Mouse (Mus musculus) lung, embryonic 14.5 days (tissue): Measurements from ENCODE around the gene Las1l. TPM values are rescaled to one million over a fixed set of nuclear protein-coding genes. Genes with fewer than 3 reads are reported as not detected.

Source experiments
- ATAC-seq: fragments of 200-750 bp; cut with Nextera tagmentation; 2 replicates; pipeline ENCODE4 v1.8.0; 2017; ENCODE audit warnings: mild to moderate bottlenecking, moderate TSS enrichment, moderate library complexity; ENCODE audit not compliant: insufficient read depth
- DNase-seq: peaks from one replicate; pipeline ENCODE4 v3.0.0-alpha.2; 2015
- H3K27ac ChIP-seq: fragments of 300-500 bp; sonication (generic); 2 replicates; pipeline ENCODE4 v1.5.1; 2014; ENCODE audit warnings: low read depth, mild to moderate bottlenecking, moderate library complexity
- H3K27me3 ChIP-seq: fragments of 300-500 bp; sonication (generic); 2 replicates; pipeline ENCODE4 v1.6.1; 2014; ENCODE audit warnings: low read length, control low read depth; ENCODE audit not compliant: insufficient read depth
- H3K36me3 ChIP-seq: fragments of 300-500 bp; sonication (generic); 2 replicates; pipeline ENCODE4 v1.6.1; 2014; ENCODE audit warnings: control low read depth; ENCODE audit not compliant: insufficient read depth
- H3K4me1 ChIP-seq: fragments of 300-500 bp; sonication (generic); 2 replicates; pipeline ENCODE4 v1.6.1; 2014; ENCODE audit warnings: antibody characterized with exemption, control low read depth; ENCODE audit not compliant: insufficient read depth
- H3K4me2 ChIP-seq: fragments of 300-500 bp; sonication (generic); 2 replicates; pipeline ENCODE4 v1.6.1; 2014; ENCODE audit warnings: mild to moderate bottlenecking
- H3K4me3 ChIP-seq: fragments of 300-500 bp; sonication (generic); 2 replicates; pipeline ENCODE4 v1.5.1; 2014; ENCODE audit warnings: low read depth, low read length
- H3K9ac ChIP-seq: fragments of 300-500 bp; sonication (generic); 2 replicates; pipeline ENCODE4 v1.6.1; 2014
- H3K9me3 ChIP-seq: fragments of 300-500 bp; sonication (generic); 2 replicates; pipeline ENCODE4 v1.6.1; 2016; ENCODE audit warnings: low read depth, low read length, control low read depth
- CTCF ChIP-seq: IDR thresholded peaks from 2 replicates; pipeline ENCODE4 v1.5.1; 2016; ENCODE audit warnings: antibody characterized with exemption, low read depth
- WGBS: fragments of 180-500 bp; shearing (Covaris S2); extraction: QIAGEN DNeasy Blood & Tissue Kit; methylation state at CpG from one replicate; pipeline ENCODE4 v1.1.7; 2014; 5-methylcytosine and 5-hydroxymethylcytosine counted together
- polyA plus RNA-seq: library from polyadenylated mRNA; unstranded; fragments of >200 nt; fragmentation: Nextera tagmentation; extraction: Ambion mirVana; gene quantifications from 2 replicates; pipeline ENCODE4 v1.2.1, GENCODE M21; 2014

Las1l gene
- 36.8 and 43.6 TPM in 2 replicates for polyA plus RNA-seq

DNA sequence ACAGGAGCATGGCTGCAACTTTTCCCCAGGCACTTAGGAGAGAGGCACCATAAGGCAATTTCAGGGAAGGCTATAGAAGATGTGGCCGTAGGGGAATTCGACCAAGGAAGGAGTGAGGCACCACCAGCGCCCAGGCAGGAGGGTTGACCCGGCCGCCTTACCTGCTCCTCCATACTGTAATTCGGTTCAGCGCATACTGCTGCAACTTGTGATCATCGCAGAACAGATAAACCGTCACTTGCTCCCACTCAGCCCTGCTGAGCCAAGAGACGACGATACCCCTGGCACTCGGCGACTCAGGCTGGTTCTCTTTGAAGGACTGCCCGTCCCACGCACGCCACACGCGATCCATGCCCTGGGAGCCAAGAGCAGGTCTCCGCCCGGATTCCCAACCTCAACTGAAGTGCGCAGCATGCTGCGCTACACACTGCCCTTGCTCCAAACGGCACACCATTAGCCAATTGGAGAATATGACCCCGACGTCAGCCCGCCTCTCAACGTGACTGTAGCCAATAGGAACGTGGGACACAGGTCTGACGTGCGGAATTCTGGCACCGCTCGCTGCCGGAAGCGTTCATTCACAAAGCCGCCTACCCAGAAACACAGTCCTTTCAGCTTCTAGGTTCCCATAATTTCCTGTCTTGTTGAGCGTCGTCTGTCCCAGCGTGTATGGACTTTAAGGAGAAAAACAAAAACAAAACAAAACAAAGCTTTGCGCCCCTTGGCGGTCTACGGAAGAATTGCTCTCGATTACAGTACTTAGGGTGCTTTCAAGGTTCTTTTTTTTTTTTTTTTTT, at the start of gene Las1l:
Las1l (minus strand) TSS at position 466 of the 797 bp plus-strand sequence.
- peak within 1 kb of the TSS; percentile 53 for H3K4me3 ChIP-seq
- 16% methylated on average over 42 of the region's 42 CpGs for WGBS
- no peak within 1 kb of the TSS for H3K27ac ChIP-seq
- H3K27me3 ChIP-seq = no peaks in the 10 kb centered on the region
- no peaks in the 10 kb centered on the region for H3K4me1 ChIP-seq
- H3K4me2 ChIP-seq = peak within 1 kb of the TSS; percentile 67
- no peaks in the 10 kb centered on the region for H3K36me3 ChIP-seq
- H3K9me3 ChIP-seq = no peaks in the 10 kb centered on the region
- H3K9ac ChIP-seq = peak within 1 kb of the TSS; percentile 60
- peak; percentile 100 for ATAC-seq
- TF ChIP-seq CTCF = peak; percentile 24; the same call in 1 of the 2 replicates
- DNase-seq = peak; percentile 94

DNA sequence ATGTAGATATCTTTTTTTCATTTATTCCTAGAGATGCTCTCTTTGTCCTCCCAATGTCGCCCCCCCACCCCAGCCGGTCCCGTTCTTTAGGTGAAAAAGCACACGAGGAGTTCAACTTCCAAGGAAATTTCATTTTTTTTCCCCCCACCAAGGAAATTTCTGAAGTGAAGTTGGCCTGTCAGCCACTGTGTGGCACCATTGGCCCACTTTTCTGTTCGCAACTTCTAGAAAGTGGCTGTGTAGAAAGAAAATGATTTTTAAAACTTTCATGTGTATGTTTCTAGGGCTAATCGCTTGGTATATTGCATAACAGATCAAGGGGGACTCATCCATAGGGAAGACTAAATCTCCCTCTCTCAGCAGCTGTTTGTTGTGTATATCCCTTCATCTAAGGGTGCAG, 49.6 kb upstream of the Las1l start:
- H3K4me2 ChIP-seq = no peak overlapping the region
- no peaks in the 10 kb centered on the region for H3K9me3 ChIP-seq
- H3K4me3 ChIP-seq = no peak overlapping the region
- TF ChIP-seq CTCF = peak; percentile 25; the same call in 1 of the 2 replicates
- H3K27me3 ChIP-seq = no peaks in the 10 kb centered on the region
- DNase-seq = peak; percentile 33
- 60% methylated on average over 6 of the region's 6 CpGs for WGBS
- no peak for ATAC-seq
- H3K9ac ChIP-seq = no peak overlapping the region
- H3K36me3 ChIP-seq = no peaks in the 10 kb centered on the region
- H3K4me1 ChIP-seq = no peaks in the 10 kb centered on the region
- H3K27ac ChIP-seq = no peak overlapping the region

DNA sequence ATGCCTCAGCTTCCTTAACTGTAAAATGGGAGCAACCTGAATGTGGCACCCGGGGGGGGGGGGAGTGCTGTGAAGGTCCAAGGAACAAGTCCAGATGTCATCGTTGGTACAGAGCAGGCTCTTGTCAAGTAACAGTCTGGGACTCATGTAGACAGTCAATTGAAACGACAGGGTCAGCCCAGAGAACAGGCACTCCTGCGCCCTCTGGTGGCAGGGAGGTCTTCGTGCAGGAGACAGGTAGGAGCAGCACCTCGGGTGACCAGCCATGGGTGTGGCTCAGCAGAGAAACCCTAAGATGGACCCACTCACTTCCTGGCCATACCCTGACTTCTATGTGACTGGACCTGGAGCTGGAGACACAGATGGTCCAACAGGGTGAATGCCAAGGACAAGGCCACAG, 42.8 kb upstream of the Las1l start:
- 76% methylated on average over 6 of the region's 6 CpGs for whole genome bisulfite sequencing
- DNase-seq = no peak
- Histone ChIP-seq H3K4me1 (no peaks in the 10 kb centered on the region), H3K9ac (no peak overlapping the region), H3K4me2 (no peak overlapping the region), H3K27me3 (no peaks in the 10 kb centered on the region), H3K36me3 (no peaks in the 10 kb centered on the region), H3K9me3 (no peaks in the 10 kb centered on the region), H3K4me3 (no peak overlapping the region), H3K27ac (no peak overlapping the region)
- TF ChIP-seq CTCF = peak; percentile 41
- no peak for ATAC-seq

DNA sequence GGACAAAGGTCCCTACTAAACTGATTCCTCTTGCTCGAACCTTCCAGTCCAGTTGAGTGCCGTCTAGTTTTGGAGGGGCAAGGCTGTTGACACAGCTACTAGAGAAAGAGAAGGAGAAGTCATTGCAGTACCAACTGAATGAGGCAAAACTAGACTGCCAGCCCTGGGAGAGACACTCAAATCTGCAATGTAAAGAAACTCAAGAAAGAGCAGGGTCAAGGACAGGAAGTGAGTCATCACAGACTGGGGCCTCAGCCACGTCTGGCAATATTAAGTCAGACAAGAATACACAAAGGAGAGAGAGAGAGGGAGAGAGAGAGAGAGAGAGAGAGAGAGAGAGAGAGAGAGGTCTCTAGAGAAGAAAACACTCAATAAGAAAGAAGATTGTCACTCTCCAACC, 36.4 kb upstream of the Las1l start:
- Histone ChIP-seq H3K4me1 (no peaks in the 10 kb centered on the region), H3K36me3 (no peaks in the 10 kb centered on the region), H3K4me2 (no peak overlapping the region), H3K9ac (no peak overlapping the region), H3K27me3 (no peaks in the 10 kb centered on the region), H3K27ac (no peak overlapping the region), H3K9me3 (no peaks in the 10 kb centered on the region), H3K4me3 (no peak overlapping the region)
- ATAC-seq = no peak
- 46% methylated on average over 3 of the region's 3 CpGs for WGBS
- TF ChIP-seq CTCF = no peak
- peak; percentile 5 for DNase-seq

DNA sequence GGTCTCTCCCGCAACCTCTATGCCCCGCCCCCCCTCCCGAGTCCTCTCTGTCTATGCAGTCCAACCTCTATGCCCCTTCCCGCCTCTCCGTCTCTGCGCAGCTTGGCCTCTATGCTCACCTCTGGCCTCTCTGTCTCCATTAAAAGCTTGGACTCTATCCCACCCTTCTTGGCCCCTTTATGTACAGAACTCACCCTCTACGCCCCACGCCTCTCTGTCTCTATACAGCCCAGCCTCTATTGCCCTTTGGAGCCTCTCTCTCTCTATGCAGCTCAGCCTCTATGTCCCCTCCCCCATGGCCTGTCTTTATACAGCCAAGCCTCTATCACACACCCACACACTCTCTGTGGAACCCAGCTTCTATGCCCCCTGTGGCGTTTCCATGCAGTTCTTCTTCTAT, 13.2 kb upstream of the Las1l start:
- ATAC-seq (no peak), DNase-seq (no peak)
- no peaks in the 10 kb centered on the region for H3K4me1 ChIP-seq
- TF ChIP-seq CTCF = no peak
- no peak overlapping the region for H3K9ac ChIP-seq
- H3K36me3 ChIP-seq = no peaks in the 10 kb centered on the region
- H3K9me3 ChIP-seq = no peaks in the 10 kb centered on the region
- H3K4me3 ChIP-seq = no peak overlapping the region
- H3K4me2 ChIP-seq = no peak overlapping the region
- 95% methylated on average over 6 of the region's 9 CpGs for whole genome bisulfite sequencing
- H3K27ac ChIP-seq = no peak overlapping the region
- H3K27me3 ChIP-seq = no peaks in the 10 kb centered on the region

DNA sequence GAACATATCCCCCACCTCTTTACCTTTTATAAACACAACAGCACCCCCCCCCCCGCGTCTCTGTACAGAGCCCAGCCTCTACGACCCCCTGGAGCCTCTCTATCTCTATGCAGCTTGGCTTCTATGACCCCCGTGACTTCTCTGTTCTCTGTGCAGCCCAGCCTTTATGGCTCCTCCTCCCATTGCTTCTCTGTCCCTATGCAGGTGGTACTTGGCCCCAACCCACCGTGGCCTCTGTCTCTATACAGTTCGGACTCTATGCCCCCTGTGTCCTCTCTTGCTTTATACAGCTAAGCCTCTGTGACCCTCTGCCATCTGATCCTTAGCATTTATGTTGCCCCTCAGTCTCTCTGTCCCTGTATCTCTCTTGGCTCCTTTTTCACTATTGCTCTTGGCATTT, 12.4 kb upstream of the Las1l start:
- H3K9ac ChIP-seq = no peak overlapping the region
- H3K27ac ChIP-seq = no peak overlapping the region
- H3K4me3 ChIP-seq = no peak overlapping the region
- DNase-seq = no peak
- H3K9me3 ChIP-seq = no peaks in the 10 kb centered on the region
- no peaks in the 10 kb centered on the region for H3K27me3 ChIP-seq
- H3K4me2 ChIP-seq = no peak overlapping the region; the same call in 1 of the 2 replicates
- H3K4me1 ChIP-seq = no peaks in the 10 kb centered on the region
- H3K36me3 ChIP-seq = no peaks in the 10 kb centered on the region
- TF ChIP-seq CTCF = no peak
- WGBS = 33% methylated on average over 6 of the region's 6 CpGs
- ATAC-seq = no peak

DNA sequence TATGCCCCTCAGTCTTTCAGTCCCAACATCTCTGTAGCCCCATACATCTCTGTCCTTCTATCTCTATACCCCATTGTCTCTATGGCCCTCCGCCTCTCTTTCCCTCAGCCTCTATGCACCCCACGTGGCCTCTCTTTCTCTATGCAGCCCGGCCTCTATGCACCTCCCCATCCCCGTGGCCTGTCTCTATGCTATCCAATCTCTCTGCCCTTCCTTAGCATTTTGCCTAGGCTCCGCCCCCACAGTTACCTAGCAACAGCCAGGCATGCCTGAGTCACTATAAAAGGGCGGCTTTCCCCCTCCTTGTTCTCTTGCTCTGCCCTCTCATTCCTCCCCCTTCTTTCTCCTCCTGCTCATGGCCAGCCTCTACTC, 11.8 kb upstream of the Las1l start:
- Histone ChIP-seq H3K9ac (peak overlapping the region; percentile 49), H3K4me1 (no peaks in the 10 kb centered on the region), H3K9me3 (no peaks in the 10 kb centered on the region), H3K27me3 (no peaks in the 10 kb centered on the region), H3K4me3 (peak overlapping the region; percentile 38), H3K36me3 (no peaks in the 10 kb centered on the region), H3K27ac (peak overlapping the region; percentile 65; the same call in 1 of the 2 replicates), H3K4me2 (peak overlapping the region; percentile 60)
- DNase-seq (peak; percentile 88), ATAC-seq (peak; percentile 95)
- 11% methylated on average over 6 of the region's 6 CpGs for WGBS
- no peak for TF ChIP-seq CTCF
